Mouse (Mus musculus): ENCODE results near the gene Ifitm10. TPM values are rescaled to one million over a fixed set of nuclear protein-coding genes. Genes with fewer than 3 reads are reported as not detected.
A peak's percentile ranks its signal among the peaks of the same experiment; 100 is the strongest.

Ifitm10 gene
- polyA plus RNA-seq, 1 experiment from 2014 or later, result 1.6 TPM

DNA sequence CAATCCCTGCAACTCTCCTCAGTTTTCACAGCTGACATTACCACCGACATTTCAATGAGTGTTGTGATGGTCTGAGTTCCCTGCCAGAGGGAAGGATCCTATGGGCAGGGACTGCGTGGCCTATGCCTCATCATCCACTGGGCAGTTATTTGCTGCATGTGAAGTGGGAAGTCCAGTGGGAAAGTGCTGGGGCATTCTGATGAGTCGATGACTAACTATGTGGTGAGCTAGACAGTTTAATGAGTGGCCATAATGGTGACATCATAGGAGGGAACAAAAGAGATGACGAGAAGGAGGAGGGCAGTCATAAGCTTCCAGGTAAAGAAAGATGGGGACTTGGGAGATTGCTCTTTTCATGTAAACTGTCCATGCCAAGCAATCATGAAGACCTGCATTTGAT is 10.4 kb downstream of the Ifitm10 start:
- WGBS (ENCODE audit: insufficient replicate concordance), result 64% methylated on average over 4 of the region's 4 CpGs
- Histone ChIP-seq H3K9ac (ENCODE audit: low read depth, low read length) (no peak overlapping the region), H3K27ac (ENCODE audit: low read length) (no peak overlapping the region), H3K4me3 (ENCODE audit: low read depth, low read length) (no peak overlapping the region), H3K9me3 (replicated peaks; ENCODE audit: control insufficient read depth, low read length) (no peaks in the 10 kb centered on the region), H3K4me2 (ENCODE audit: low read depth, low read length) (no peak overlapping the region), H3K4me1 (ENCODE audit: control insufficient read depth, low read depth, low read length) (no peaks in the 10 kb centered on the region), H3K36me3 (ENCODE audit: control insufficient read depth, insufficient read depth) (no peaks in the 10 kb centered on the region), H3K27me3 (ENCODE audit: control insufficient read depth, insufficient read depth, low read depth, low read length) (no peaks in the 10 kb centered on the region)
- no peak for ATAC-seq (ENCODE audit: low read depth)

DNA sequence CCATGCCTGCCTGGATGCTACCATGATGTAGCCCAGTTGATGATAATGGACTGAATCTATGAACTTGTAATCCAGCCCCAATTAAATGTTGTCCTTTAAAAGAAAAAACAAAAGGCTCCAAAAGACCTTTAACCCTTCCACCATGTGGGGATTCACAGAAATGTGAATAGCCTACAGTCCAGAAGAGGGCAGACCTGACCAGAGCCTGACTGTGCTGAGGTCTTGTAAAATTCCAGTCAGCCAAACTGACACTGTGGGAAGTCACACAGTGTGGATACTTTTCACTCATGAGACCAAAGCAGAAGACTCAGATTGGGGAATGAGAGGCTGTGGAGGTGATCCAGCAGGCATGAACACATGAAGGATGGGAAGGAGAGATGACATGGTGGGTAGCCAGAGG is 12.8 kb downstream of the Ifitm10 start:
- Histone ChIP-seq H3K4me2 (ENCODE audit: low read depth, low read length) (no peak overlapping the region), H3K4me1 (ENCODE audit: control insufficient read depth, low read depth, low read length) (peaks cover 3% of the 10 kb centered on the region), H3K9ac (ENCODE audit: low read depth, low read length) (no peak overlapping the region), H3K9me3 (replicated peaks; ENCODE audit: control insufficient read depth, low read length) (no peaks in the 10 kb centered on the region), H3K4me3 (ENCODE audit: low read depth, low read length) (no peak overlapping the region), H3K27me3 (ENCODE audit: control insufficient read depth, insufficient read depth, low read depth, low read length) (no peaks in the 10 kb centered on the region), H3K27ac (ENCODE audit: low read length) (no peak overlapping the region), H3K36me3 (ENCODE audit: control insufficient read depth, insufficient read depth) (no peaks in the 10 kb centered on the region)
- ATAC-seq (ENCODE audit: low read depth), result no peak

GRCm38 (mm10) chr7:142359129-142359528 is 14.4 kb downstream of the Ifitm10 start:
- no peaks in the 10 kb centered on the region for H3K27me3 ChIP-seq (ENCODE audit: control insufficient read depth, insufficient read depth, low read depth, low read length)
- H3K4me1 ChIP-seq (ENCODE audit: control insufficient read depth, low read depth, low read length), result peaks cover 19% of the 10 kb centered on the region
- H3K9ac ChIP-seq (ENCODE audit: low read depth, low read length), result no peak overlapping the region
- 59% methylated on average over 8 of the region's 8 CpGs for WGBS (ENCODE audit: insufficient replicate concordance)
- H3K4me2 ChIP-seq (ENCODE audit: low read depth, low read length), result no peak overlapping the region
- no peak overlapping the region for H3K4me3 ChIP-seq (ENCODE audit: low read depth, low read length)
- H3K27ac ChIP-seq (ENCODE audit: low read length), result no peak overlapping the region
- H3K36me3 ChIP-seq (ENCODE audit: control insufficient read depth, insufficient read depth), result no peaks in the 10 kb centered on the region
- ATAC-seq (ENCODE audit: low read depth), result no peak
- H3K9me3 ChIP-seq (replicated peaks; ENCODE audit: control insufficient read depth, low read length), result no peaks in the 10 kb centered on the region

DNA sequence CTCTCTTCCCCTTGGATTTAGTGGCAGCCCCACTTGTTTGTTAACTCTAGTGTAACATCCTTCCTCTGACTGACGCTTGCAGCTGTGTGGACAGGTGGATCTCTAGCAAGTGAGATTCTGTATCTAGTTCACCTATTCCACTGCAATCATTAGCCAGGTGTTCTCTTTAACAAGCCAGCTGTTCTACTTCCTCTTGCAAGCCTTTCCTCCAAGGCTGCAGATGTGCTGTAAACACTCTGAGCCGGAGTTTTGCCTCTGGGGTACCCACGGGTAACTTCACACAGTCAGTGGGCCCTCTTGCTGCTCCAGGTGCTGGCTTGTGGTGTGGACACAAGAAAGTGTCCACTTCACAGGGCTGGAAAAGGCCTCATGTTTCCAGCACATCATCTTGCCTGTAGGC is 16.0 kb downstream of the Ifitm10 start:
- no peak overlapping the region for H3K27ac ChIP-seq (ENCODE audit: low read length)

DNA sequence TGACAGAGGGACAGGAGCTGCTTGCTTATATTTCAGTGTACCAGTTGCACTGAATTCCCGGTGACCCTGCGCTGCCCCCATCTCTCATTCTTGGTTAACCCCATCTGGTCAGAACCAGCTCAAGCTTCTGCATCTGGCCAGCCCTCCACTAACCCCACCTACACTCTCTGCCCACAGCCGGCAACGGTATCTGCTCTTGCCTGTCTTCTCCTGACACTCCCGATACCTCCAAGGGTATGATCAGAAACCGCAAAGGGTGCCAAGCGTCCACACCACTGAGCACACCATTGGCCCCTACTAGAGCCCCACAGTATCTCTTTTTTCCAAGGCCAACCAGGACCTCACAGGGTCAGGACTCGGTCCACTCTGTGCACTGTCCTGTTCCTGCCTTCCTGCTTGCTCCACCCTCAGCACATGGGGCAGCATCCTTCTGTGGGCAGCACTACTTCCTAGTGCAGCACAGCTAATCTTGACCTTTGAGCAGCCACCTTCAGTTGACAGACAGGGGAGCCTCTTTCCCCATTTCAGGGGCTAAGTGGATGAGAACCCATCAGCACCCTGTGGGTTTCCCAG is 18.8 kb downstream of the Ifitm10 start:
- Histone ChIP-seq H3K27ac (ENCODE audit: low read length) (peak overlapping the region; percentile 89), H3K4me3 (ENCODE audit: low read depth, low read length) (peak overlapping the region; percentile 23)
- ATAC-seq (ENCODE audit: low read depth), result peak; percentile 84

More for the DNA sequence above, 16.0 kb downstream of the Ifitm10 start:
- Histone ChIP-seq H3K36me3 (ENCODE audit: control insufficient read depth, insufficient read depth) (no peaks in the 10 kb centered on the region), H3K4me3 (ENCODE audit: low read depth, low read length) (no peak overlapping the region), H3K9me3 (replicated peaks; ENCODE audit: control insufficient read depth, low read length) (no peaks in the 10 kb centered on the region), H3K4me2 (ENCODE audit: low read depth, low read length) (no peak overlapping the region), H3K4me1 (ENCODE audit: control insufficient read depth, low read depth, low read length) (peaks cover 35% of the 10 kb centered on the region), H3K9ac (ENCODE audit: low read depth, low read length) (no peak overlapping the region), H3K27me3 (ENCODE audit: control insufficient read depth, insufficient read depth, low read depth, low read length) (no peaks in the 10 kb centered on the region)
- WGBS (ENCODE audit: insufficient replicate concordance), result 69% methylated on average over 3 of the region's 3 CpGs
- no peak for ATAC-seq (ENCODE audit: low read depth)

DNA sequence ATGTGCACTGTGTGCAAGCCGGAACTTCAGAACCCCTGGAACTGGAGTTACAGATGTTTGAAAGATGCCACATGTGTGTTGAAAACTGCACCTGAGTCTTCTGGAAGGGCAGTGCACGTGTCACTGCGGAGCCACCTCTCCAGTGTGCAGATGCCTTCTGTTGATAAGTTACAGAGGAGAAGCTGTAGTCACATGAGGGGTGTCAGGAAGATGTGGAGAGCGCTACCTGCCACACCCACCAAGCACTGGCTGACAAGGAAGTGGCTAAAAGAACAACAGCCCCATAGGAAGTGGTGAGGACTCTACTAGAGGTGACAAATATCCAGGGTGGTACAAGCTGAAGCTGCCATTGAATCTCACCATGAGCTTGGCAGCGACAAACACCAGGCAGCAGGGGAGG is 19.7 kb downstream of the Ifitm10 start:
- peaks cover 46% of the 10 kb centered on the region for H3K4me1 ChIP-seq (ENCODE audit: control insufficient read depth, low read depth, low read length)
- H3K9ac ChIP-seq (ENCODE audit: low read depth, low read length), result peak overlapping the region; percentile 55
- peak overlapping the region; percentile 23; the same call in 1 of the 2 replicates for H3K4me3 ChIP-seq (ENCODE audit: low read depth, low read length)
- 16% methylated on average over 5 of the region's 5 CpGs for WGBS (ENCODE audit: insufficient replicate concordance)
- H3K9me3 ChIP-seq (replicated peaks; ENCODE audit: control insufficient read depth, low read length), result no peaks in the 10 kb centered on the region
- peak; percentile 87 for ATAC-seq (ENCODE audit: low read depth)
- peak overlapping the region; percentile 89 for H3K27ac ChIP-seq (ENCODE audit: low read length)
- H3K36me3 ChIP-seq (ENCODE audit: control insufficient read depth, insufficient read depth), result no peaks in the 10 kb centered on the region
- H3K4me2 ChIP-seq (ENCODE audit: low read depth, low read length), result peak overlapping the region; percentile 53
- no peaks in the 10 kb centered on the region for H3K27me3 ChIP-seq (ENCODE audit: control insufficient read depth, insufficient read depth, low read depth, low read length)

More for the DNA sequence above, 18.8 kb downstream of the Ifitm10 start:
- WGBS (ENCODE audit: insufficient replicate concordance), result 22% methylated on average over 8 of the region's 8 CpGs
- Histone ChIP-seq H3K9me3 (replicated peaks; ENCODE audit: control insufficient read depth, low read length) (no peaks in the 10 kb centered on the region), H3K4me1 (ENCODE audit: control insufficient read depth, low read depth, low read length) (peaks cover 45% of the 10 kb centered on the region), H3K4me2 (ENCODE audit: low read depth, low read length) (peak overlapping the region; percentile 53), H3K27me3 (ENCODE audit: control insufficient read depth, insufficient read depth, low read depth, low read length) (no peaks in the 10 kb centered on the region), H3K36me3 (ENCODE audit: control insufficient read depth, insufficient read depth) (no peaks in the 10 kb centered on the region), H3K9ac (ENCODE audit: low read depth, low read length) (peak overlapping the region; percentile 55)

DNA sequence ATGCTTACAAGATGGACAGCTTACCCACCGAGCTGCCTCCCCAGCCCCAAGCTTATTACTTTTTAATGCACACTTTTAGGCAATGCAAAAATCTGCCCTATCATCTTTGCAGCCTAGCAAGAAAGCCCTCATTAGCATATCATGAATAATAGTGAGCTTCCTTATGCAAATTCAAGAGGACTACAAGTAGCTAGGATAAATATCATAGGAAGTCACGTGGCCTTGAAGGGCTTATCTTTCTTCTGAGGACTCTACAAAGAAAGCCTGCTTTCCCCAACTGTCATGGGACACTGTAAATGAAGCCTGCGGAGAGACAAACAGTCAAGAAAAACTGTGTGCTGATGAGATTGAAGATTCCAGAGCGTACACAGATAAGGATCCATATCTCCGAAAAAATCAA is 22.0 kb downstream of the Ifitm10 start:
- no peaks in the 10 kb centered on the region for H3K9me3 ChIP-seq (replicated peaks; ENCODE audit: control insufficient read depth, low read length)
- H3K4me3 ChIP-seq (ENCODE audit: low read depth, low read length), result no peak overlapping the region
- H3K9ac ChIP-seq (ENCODE audit: low read depth, low read length), result no peak overlapping the region
- no peak for ATAC-seq (ENCODE audit: low read depth)
- WGBS (ENCODE audit: insufficient replicate concordance), result 23% methylated on average over 5 of the region's 5 CpGs
- H3K27me3 ChIP-seq (ENCODE audit: control insufficient read depth, insufficient read depth, low read depth, low read length), result no peaks in the 10 kb centered on the region
- peaks cover 62% of the 10 kb centered on the region for H3K4me1 ChIP-seq (ENCODE audit: control insufficient read depth, low read depth, low read length)
- H3K27ac ChIP-seq (ENCODE audit: low read length), result 0 out of 2 replicates have a peak overlapping the region, but pooled peaks have one; percentile 1
- no peak overlapping the region for H3K4me2 ChIP-seq (ENCODE audit: low read depth, low read length)
- H3K36me3 ChIP-seq (ENCODE audit: control insufficient read depth, insufficient read depth), result no peaks in the 10 kb centered on the region

DNA sequence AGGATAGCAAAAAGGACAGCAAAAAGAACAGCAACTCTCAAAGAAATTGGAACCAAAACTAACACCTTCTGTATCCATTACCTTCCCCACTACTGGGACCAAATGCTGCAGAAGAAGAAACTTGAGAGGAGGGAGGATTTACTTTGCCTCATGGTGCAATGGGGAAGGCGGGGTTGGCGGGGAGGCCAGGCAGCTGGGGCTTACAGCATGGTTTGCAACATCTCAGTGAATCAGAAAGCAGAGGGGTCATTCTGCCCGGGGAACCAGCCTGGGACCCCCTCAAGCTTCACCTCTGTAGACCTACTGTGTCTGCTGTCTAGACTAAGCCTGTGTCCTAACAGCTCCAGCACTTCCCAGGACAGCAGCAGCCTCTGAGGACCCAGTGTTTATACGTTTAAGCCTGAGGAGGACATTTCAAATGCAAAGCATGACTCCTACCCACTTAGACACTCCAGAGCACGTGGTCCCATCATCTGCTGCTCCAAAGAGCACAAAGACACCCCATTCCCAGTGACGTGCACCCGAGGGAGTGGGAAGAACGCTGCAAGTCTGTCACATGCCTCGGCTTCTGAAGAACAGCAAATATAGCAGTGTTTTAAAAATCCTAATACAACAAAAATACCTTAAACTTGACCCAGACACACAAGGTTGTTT is 24.1 kb downstream of the Ifitm10 start:
- no peaks in the 10 kb centered on the region for H3K36me3 ChIP-seq (ENCODE audit: control insufficient read depth, insufficient read depth)
- H3K9ac ChIP-seq (ENCODE audit: low read depth, low read length), result no peak overlapping the region
- no peaks in the 10 kb centered on the region for H3K9me3 ChIP-seq (replicated peaks; ENCODE audit: control insufficient read depth, low read length)
- no peaks in the 10 kb centered on the region for H3K27me3 ChIP-seq (ENCODE audit: control insufficient read depth, insufficient read depth, low read depth, low read length)
- 53% methylated on average over 9 of the region's 9 CpGs for WGBS (ENCODE audit: insufficient replicate concordance)
- no peak overlapping the region for H3K27ac ChIP-seq (ENCODE audit: low read length)
- no peak for ATAC-seq (ENCODE audit: low read depth)
- no peak overlapping the region for H3K4me3 ChIP-seq (ENCODE audit: low read depth, low read length)
- H3K4me1 ChIP-seq (ENCODE audit: control insufficient read depth, low read depth, low read length), result peaks cover 49% of the 10 kb centered on the region
- H3K4me2 ChIP-seq (ENCODE audit: low read depth, low read length), result no peak overlapping the region

GRCm38 (mm10) chr7:142347542-142347941 is 26.0 kb downstream of the Ifitm10 start:
- Histone ChIP-seq H3K36me3 (ENCODE audit: control insufficient read depth, insufficient read depth) (no peaks in the 10 kb centered on the region), H3K27me3 (ENCODE audit: control insufficient read depth, insufficient read depth, low read depth, low read length) (no peaks in the 10 kb centered on the region), H3K4me1 (ENCODE audit: control insufficient read depth, low read depth, low read length) (peaks cover 30% of the 10 kb centered on the region), H3K4me3 (ENCODE audit: low read depth, low read length) (no peak overlapping the region), H3K9me3 (replicated peaks; ENCODE audit: control insufficient read depth, low read length) (no peaks in the 10 kb centered on the region), H3K9ac (ENCODE audit: low read depth, low read length) (no peak overlapping the region), H3K27ac (ENCODE audit: low read length) (0 out of 2 replicates have a peak overlapping the region, but pooled peaks have one; percentile 4), H3K4me2 (ENCODE audit: low read depth, low read length) (no peak overlapping the region)
- 30% methylated on average over 4 of the region's 4 CpGs for WGBS (ENCODE audit: insufficient replicate concordance)
- ATAC-seq (ENCODE audit: low read depth), result peak; percentile 77
